Mouse (Mus musculus) gastrocnemius, adult 18-20 months (tissue): ENCODE data around the gene Cfap43. TPM values are rescaled to one million over a fixed set of nuclear protein-coding genes. Genes with fewer than 3 reads are reported as not detected.

Experiments
- DNase-seq: peaks from one replicate; pipeline ENCODE4 v3.0.0; 2021; ENCODE audit warnings: low spot score
- microRNA-seq: library from miRNA; unstranded; fragments of <30 nt; microRNA quantifications from one replicate; pipeline ENCODE4 v1.2.0, GENCODE M21; 2021
- total RNA-seq, 2 experiments: library from RNA; stranded (reverse); gene quantifications; 2 replicates each; pipeline ENCODE4 v1.2.3; 2021

Cfap43 gene
- total RNA-seq, 2 experiments from 2014 or later, result not detected

DNA sequence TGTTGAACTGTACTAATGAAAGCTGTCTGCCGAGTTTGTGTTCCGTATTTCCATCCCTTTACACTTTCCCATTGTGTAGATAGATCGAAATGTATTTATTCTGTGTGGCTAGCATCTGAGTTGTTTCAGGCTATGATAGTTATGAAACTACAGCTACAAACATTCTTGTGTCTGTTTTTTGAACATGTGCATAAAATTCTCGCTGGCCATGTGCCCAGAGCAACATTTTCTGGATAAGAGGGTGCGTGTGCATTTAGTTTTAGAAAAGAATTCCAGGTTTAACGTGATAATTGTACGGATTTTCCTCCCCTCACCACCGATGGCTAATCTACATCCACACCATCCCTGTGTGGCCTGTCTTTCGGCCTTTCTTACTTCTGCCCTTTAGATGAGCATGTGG, 205.6 kb downstream of the Cfap43 start:
- DNase-seq, result no peak

DNA sequence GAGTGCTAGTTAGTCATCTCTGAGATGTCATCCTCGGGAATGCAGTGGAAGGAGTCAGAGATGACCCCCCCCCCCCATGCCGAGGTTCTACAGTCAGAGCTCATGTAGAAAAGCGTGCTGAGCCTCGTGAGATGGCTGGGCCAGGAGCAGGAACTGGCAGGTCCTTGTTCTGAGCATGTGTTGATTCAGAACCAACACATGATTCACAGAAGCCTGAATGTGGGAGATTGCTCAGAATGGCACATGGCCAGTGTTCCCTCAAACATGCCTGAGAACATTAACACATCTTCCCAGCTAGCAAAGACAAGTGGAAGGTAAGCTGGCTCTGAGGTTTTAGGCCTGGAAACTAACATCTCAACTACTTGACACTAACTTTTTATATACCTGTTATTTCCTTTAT, 208.7 kb downstream of the Cfap43 start:
- no peak for DNase-seq

DNA sequence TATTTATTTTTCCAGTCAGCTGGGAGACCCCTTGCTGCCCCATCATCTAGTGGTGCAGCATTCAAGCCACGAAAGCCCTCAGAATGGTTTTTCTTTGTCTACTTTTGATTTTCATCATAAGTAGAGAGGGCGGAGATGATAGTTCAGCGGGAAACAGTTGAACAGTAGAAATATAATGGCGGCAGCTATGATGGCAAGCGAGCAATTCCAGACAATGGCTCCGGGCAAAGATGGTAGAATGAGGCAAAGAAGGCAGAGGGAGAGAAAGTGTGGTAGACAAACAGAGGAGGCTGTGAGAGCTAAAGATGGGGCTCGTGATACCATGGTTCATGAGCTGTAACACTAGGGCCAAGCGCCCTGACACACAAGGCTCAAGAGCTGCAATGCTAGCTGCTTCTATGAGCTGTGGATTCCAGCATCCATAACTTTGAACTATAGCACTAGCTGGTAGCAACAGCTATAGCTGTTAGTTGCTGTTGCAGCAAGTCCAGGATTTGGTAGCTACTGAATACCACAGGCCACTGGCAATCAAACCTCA, 213.2 kb downstream of the Cfap43 start:
- no peak for DNase-seq

DNA sequence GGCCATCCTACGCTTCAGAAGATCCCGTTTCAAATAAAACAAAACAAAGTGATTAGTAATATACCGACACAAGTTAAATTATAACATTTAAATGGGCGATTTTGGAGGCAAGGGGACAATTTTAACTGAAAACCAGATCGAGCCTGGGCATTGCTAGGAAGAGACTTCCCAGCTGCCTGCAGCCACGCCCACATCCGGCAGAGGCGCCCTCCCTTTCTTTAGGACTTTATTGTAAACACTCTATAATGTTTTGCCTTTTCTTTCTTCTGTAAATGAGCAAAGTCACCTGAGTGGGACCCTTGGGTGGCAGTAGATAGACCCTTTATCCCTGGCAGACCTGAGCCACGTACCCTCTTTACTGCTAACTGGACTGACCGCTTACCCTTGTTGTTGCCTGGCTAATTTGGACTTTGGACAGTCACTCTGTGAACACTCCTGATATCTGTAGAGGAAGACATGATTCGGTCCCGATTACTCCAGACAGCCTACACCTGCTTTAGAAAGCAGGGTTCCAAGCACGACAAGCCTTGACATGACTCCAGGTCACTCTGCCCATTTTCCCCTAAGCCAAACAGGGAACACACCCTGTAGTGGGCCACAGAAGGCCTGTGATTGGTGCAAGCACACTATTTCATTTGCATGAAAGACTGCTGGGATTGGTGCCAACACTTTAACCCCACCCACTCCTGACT, 213.9 kb downstream of the Cfap43 start:
- DNase-seq, result no peak

DNA sequence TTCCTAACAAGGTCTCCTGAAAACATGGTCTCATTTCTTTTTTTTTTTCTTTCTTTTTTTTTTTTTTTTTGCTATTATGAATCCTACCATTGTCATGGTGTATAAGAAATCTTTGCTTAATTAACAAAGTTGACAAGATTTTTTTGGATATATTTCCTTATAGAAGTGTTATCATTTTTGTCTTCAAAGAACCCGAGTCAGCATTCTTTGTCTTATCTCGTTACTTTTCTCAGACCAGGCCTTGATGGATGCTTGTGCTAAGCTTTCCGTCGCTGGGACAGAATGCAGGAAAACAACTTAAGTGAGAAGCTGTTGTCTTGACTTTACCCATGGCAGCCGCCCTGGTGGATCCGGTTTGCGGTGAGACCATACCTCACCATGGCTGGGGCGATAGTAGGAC, 218.6 kb downstream of the Cfap43 start:
- DNase-seq, result no peak

DNA sequence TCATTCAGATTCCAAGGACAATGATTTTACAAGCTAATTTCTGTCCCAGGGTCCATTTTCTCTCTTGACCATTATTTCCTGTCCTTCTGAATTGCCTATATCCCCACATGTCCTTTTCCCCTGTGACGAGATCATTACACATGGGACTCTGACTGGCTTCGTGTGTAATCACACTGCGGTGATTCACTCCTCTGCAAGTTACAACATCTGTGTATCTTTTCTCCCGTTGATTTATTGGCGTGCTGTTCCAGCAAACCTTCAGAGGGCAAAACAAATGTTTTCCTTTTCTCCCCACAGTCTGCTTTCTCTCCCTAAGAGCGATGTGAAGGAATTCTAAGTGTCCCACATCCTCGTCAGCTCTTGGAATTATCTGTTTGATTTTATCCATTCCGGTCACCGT, 219.3 kb downstream of the Cfap43 start:
- no peak for DNase-seq

DNA sequence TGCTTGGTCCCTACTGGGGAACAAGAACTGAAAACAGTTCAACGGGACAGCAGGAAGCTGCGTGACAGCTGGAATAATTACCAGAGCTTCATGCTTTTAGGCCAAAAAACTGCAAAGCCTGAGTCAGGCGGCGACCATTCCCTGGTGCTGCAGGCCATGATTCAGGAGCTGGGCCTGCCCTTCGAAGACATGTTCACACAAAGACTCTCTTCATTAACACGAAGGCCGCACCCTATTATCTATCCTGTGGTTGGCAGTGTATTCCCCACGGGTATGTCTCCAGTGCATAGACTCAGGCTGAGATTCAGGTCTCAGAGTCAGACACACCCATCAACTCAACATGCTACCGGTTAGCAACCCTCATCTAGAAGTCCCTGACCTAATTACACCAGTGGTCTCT, 220.8 kb downstream of the Cfap43 start:
- DNase-seq, result no peak

DNA sequence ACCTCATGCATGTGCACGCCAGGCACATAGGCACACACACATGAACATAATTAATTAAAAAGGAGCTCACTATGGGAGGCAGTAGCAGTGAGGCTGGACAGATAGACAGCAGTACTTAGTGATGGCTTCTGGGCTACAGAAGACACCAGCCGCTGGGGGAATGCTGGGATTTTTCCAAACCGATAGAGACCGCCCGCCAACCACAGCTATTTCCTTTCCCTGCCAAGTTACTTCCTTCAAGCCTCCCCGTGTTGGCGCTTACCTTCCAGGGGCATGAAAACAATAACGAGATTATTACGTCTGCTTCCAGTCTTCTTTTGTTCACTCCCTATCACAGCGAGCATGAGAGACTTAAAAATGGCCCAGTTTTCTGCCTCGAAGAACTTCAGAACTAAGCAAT, 222.0 kb downstream of the Cfap43 start:
- no peak for DNase-seq

DNA sequence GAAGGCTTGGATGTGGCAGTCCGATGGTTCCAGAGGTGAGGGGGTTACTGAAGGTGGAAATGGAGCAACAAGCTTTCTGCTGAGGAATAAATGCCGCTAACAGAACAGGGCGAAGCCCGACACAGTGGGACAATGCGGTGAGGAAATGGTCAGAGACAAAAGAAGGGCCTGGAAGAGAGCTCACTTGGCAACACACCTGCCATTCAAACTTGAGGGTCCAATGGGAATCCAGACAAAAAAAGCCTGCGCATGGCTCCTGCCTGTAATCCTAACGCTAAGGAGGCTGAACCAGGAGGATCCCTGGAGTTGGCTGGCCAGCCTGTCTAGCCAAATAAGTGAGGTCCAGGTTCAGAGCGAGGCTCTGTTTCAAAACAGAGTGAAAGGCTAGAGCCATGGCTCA, 222.7 kb downstream of the Cfap43 start:
- DNase-seq, result no peak

DNA sequence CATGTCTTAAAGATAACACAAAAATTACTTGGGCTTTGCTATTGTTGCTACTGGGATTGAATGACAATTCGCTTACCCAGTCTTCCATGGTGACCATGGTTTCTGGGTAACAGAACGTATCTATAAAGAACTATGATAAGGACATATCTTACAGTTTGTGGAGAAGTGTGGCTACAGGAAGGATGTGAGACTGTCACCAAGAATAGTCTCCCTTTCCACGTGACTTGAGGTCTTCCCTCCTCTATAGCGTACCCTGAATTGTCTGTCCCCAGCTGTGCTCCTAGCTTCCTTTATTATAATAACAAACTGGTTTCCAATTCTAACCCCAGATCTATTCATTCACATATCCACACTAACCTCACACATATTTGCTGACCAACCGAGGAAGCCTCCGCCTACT, 223.4 kb downstream of the Cfap43 start:
- DNase-seq, result no peak

DNA sequence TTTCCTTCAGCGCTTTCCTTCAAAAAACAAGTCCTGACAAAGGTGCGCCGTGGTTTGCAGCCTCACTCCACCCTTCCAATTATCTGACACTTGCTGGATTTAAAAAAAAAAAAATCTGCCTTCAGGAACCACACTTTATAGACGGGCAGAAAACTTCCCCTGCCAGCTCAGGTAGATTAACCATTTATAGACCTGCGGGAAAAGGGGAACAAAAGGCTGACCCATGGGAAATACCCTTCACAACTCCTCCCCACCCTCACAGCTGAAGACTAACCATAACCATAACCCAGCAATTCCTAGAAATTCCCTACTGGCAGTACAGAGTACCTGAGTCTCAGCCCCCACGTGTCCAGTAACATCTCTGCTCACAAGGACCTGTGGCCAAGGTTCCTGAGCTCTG, 227.1 kb downstream of the Cfap43 start, which contains the start of gene Col17a1:
Gene Col17a1, minus strand, starts transcription at position 101 of the 400 bp plus-strand sequence.
- no peak for DNase-seq

DNA sequence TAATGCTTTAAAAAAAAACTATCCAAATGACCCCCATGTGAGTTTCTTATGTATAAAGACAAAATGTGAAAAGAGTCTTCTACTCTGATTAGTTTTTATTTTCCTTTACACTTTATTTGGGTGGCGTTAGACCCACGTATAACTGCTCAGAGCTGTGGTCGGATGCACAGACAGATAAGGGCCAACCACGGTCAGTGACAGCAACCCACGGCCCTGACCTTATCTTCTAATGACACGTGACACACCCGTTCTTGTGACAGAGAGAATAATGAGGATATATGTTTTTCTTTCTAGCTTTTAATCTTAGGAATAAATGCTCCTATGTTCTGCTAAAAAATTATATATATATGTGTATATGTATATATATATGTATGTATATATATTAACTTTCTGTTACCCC, 229.5 kb downstream of the Cfap43 start:
- DNase-seq, result no peak

Small RNA genes lying within 50 kb of the gene (microRNA-seq; reads per million reads assigned to microRNA genes)
- not detected for gene Gm22240
- not detected for gene Mir8090

Other genes with a start within 250 kb of the Cfap43 start
- under 1 TPM in 1 of 2 experiments, not detected in 1; 0.11 TPM for gene Col17a1, start 227.2 kb downstream of the Cfap43 start, total RNA-seq
- 10 to 100 TPM; 74.8 to 79.4 TPM for gene Sfr1, start 187.6 kb downstream of the Cfap43 start, total RNA-seq
- gene Gsto1, start 64.3 kb downstream of the Cfap43 start, total RNA-seq, result 10 to 100 TPM; 56.6 to 57.8 TPM
- gene Gsto2, start 53.8 kb downstream of the Cfap43 start, total RNA-seq, result under 1 TPM; 0.25 to 0.66 TPM
- under 1 TPM; 0.50 to 0.90 TPM for gene Itprip, start within 50 bp of the Cfap43 start, total RNA-seq
- not detected for gene Cfap58, start 18.4 kb upstream of the Cfap43 start, total RNA-seq